Mouse (Mus musculus) ZHBTc4 (cell line): ENCODE measurements around the gene Gpat3.

Source experiments
- DNase-seq: peaks from one replicate; pipeline ENCODE4 v3.0.0-alpha.2; 2011; ENCODE audit warnings: low read depth, low spot score

Gpat3 gene

GRCm38 (mm10) chr5:100845485-100845847, at the start of gene Gpat3:
TSS of gene Gpat3 (plus strand) at chr5:100845713.
- DNase-seq: peak; percentile 69

- peak; percentile 98 for DNase-seq
Measured at GRCm38 (mm10) chr5:100798165-100798860, 47.2 kb upstream of the Gpat3 start, which contains the start of the genes Helq and Mrps18c. TSS of gene Helq (minus strand) at chr5:100798598. TSS of gene Mrps18c (plus strand) at chr5:100798627.

GRCm38 (mm10) chr5:100818341-100818740, 27.2 kb upstream of the Gpat3 start:
- no peak for DNase-seq

GRCm38 (mm10) chr5:100819568-100820480, 25.7 kb upstream of the Gpat3 start:
- DNase-seq: peak; percentile 62

GRCm38 (mm10) chr5:100820483-100821184, 24.9 kb upstream of the Gpat3 start, which contains the start of gene Abraxas1:
TSS of gene Abraxas1 (minus strand) at chr5:100820965.
- peak; percentile 92 for DNase-seq

- no peak for DNase-seq
Measured at GRCm38 (mm10) chr5:100821375-100821774, 24.1 kb upstream of the Gpat3 start.

- DNase-seq: no peak
Measured at GRCm38 (mm10) chr5:100822826-100823225, 22.7 kb upstream of the Gpat3 start.

- peak; percentile 65 for DNase-seq
Measured at GRCm38 (mm10) chr5:100825975-100826374, 19.5 kb upstream of the Gpat3 start.

GRCm38 (mm10) chr5:100826531-100826930, 19.0 kb upstream of the Gpat3 start:
- no peak for DNase-seq

- no peak for DNase-seq
Measured at GRCm38 (mm10) chr5:100828701-100829100, 16.8 kb upstream of the Gpat3 start.

- no peak for DNase-seq
Measured at GRCm38 (mm10) chr5:100832680-100833079, 12.8 kb upstream of the Gpat3 start.

GRCm38 (mm10) chr5:100833841-100834240, 11.7 kb upstream of the Gpat3 start:
- peak; percentile 52 for DNase-seq

GRCm38 (mm10) chr5:100835862-100836538, 9.5 kb upstream of the Gpat3 start:
- peak; percentile 84 for DNase-seq

GRCm38 (mm10) chr5:100837907-100838306, 7.6 kb upstream of the Gpat3 start:
- no peak for DNase-seq

- DNase-seq: no peak
Measured at GRCm38 (mm10) chr5:100844485-100844884, 1.0 kb upstream of the Gpat3 start.

GRCm38 (mm10) chr5:100845848-100846598, 510 bp downstream of the Gpat3 start:
- DNase-seq: peak; percentile 84

GRCm38 (mm10) chr5:100846599-100846920, 1.0 kb downstream of the Gpat3 start:
- no peak for DNase-seq

- no peak for DNase-seq
Measured at GRCm38 (mm10) chr5:100847143-100847542, 1.6 kb downstream of the Gpat3 start.

GRCm38 (mm10) chr5:100853963-100854362, 8.4 kb downstream of the Gpat3 start:
- no peak for DNase-seq

GRCm38 (mm10) chr5:100856552-100856951, 11.0 kb downstream of the Gpat3 start:
- DNase-seq: no peak
